Mouse (Mus musculus): Measurements from ENCODE around the gene Cyren. TPM values are rescaled to one million over a fixed set of nuclear protein-coding genes. Genes with fewer than 3 reads are reported as not detected.

Gene Cyren
- polyA plus RNA-seq, 1 experiment, result 23.2 TPM

DNA sequence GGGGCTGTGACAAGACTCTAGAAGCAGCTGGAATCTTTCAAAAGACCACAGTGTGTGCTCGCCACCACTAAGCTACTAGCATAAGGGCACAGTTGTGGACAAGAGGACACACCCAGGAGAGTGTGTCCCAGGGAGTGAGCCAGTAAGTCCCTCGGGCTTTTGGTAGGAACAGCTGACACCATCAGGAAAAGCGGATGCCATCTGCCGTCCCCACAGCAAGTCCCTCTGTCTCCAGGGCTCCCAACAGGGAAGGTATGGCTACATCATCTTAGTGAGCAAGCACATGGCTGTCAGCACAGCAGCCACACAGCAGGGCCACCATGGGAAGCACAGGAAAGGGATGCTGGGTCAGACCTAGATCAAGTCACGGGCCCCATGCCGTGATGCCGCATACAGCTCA, 17.7 kb upstream of the Cyren start:
- TF ChIP-seq POLR2A (IDR thresholded peaks at IDR 0.05; ENCODE audit: borderline replicate concordance, control insufficient read depth, low read depth, low read length), result no peak
- TF ChIP-seq CTCF (IDR thresholded peaks at IDR 0.05; ENCODE audit: control insufficient read depth, insufficient read depth, low read length), result no peak
- H3K27ac ChIP-seq (ENCODE audit: control insufficient read depth, insufficient read depth, low read depth, low read length, poor library complexity), result no peak overlapping the region
- 94% methylated on average over 7 of the region's 7 CpGs for WGBS
- H3K4me1 ChIP-seq (ENCODE audit: control insufficient read depth, insufficient read depth, low read length), result no peaks in the 10 kb centered on the region
- H3K4me3 ChIP-seq (replicated peaks; ENCODE audit: control insufficient read depth, low read depth, low read length), result no peak overlapping the region

DNA sequence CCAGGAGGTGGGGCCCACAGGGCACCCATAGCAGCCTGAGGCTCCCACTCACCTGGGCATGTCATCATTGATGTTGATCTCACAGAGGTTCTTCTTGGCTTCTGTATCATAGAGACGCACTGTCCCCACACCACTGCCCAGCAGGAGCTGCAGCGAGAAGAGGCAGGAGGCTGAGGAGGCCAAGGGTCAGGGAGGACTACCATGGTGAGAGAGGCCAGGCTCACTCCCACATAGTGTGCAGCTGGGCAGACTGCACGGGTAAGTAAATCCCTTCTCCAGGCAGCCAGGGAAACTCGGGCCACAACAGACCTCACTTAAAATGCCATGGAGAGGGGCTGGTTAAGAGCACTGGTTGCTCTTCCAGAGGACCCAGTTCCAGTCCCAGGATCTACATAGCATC, 11.3 kb upstream of the Cyren start:
- WGBS, result 92% methylated on average over 4 of the region's 4 CpGs
- Histone ChIP-seq H3K4me1 (ENCODE audit: control insufficient read depth, insufficient read depth, low read length) (no peaks in the 10 kb centered on the region), H3K27ac (ENCODE audit: control insufficient read depth, insufficient read depth, low read depth, low read length, poor library complexity) (no peak overlapping the region), H3K4me3 (replicated peaks; ENCODE audit: control insufficient read depth, low read depth, low read length) (no peak overlapping the region)
- no peak for TF ChIP-seq POLR2A (IDR thresholded peaks at IDR 0.05; ENCODE audit: borderline replicate concordance, control insufficient read depth, low read depth, low read length)
- no peak for TF ChIP-seq CTCF (IDR thresholded peaks at IDR 0.05; ENCODE audit: control insufficient read depth, insufficient read depth, low read length)

DNA sequence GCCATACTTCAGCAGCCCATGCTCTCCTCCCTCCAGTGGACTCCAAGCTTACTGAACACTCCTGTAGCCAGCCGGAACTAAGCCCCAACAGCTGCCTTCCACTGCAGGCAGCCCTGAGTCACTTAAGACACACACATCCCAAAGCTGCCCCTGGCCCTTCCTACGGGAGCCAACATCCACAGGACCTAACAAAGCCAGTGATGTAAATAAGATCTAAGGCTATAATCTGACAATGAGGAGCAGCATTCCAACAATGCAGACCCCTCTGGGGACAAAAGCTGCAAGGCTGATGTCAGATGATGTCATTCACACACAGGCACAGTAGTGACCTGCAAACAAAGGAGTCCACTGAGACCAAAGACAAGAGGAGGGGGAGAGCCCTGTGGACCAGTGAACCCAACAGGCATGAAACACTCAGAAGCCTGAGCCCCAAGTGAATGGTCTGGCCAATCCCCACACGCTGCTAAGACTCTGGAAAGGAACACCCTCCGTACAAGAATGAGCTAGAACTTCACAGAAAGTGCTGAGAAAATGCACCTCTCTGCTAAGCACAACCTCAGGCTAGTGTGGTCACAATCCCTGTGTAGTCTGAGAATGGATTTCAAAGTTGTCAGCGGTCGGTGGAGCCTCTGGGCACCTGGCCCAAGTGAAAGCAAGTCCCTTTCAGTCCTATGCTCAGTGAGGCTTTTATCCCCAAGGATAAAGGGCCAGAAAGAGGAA, 9.4 kb upstream of the Cyren start:
- WGBS, result 90% methylated on average over 6 of the region's 6 CpGs
- Histone ChIP-seq H3K27ac (ENCODE audit: control insufficient read depth, insufficient read depth, low read depth, low read length, poor library complexity) (no peak overlapping the region), H3K4me3 (replicated peaks; ENCODE audit: control insufficient read depth, low read depth, low read length) (no peak overlapping the region), H3K4me1 (ENCODE audit: control insufficient read depth, insufficient read depth, low read length) (no peaks in the 10 kb centered on the region)
- TF ChIP-seq CTCF (IDR thresholded peaks at IDR 0.05; ENCODE audit: control insufficient read depth, insufficient read depth, low read length) (no peak), POLR2A (IDR thresholded peaks at IDR 0.05; ENCODE audit: borderline replicate concordance, control insufficient read depth, low read depth, low read length) (no peak)

DNA sequence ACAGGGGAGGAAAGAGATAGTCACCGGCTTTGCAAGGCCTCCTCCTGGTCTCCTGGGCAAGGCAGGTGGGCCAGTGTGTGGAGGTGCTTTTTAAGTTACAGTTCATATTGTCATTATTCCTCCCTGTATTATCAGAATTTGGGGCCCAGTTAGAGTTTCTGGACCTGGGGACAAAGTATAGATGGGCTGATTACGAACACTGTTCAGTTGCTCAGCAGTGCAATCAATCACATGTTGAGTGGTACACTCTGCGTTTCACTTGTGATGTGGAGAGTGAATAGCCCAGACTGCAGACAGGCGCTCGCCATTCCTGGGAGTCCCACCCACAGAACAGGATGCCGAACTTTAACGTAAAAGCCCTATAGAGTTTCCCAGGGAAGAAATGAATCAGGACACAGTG, 6.9 kb upstream of the Cyren start:
- 93% methylated on average over 7 of the region's 7 CpGs for WGBS
- H3K27ac ChIP-seq (ENCODE audit: control insufficient read depth, insufficient read depth, low read depth, low read length, poor library complexity), result no peak overlapping the region
- TF ChIP-seq POLR2A (IDR thresholded peaks at IDR 0.05; ENCODE audit: borderline replicate concordance, control insufficient read depth, low read depth, low read length) (no peak), CTCF (IDR thresholded peaks at IDR 0.05; ENCODE audit: control insufficient read depth, insufficient read depth, low read length) (no peak)
- no peaks in the 10 kb centered on the region for H3K4me1 ChIP-seq (ENCODE audit: control insufficient read depth, insufficient read depth, low read length)
- no peak overlapping the region for H3K4me3 ChIP-seq (replicated peaks; ENCODE audit: control insufficient read depth, low read depth, low read length)

DNA sequence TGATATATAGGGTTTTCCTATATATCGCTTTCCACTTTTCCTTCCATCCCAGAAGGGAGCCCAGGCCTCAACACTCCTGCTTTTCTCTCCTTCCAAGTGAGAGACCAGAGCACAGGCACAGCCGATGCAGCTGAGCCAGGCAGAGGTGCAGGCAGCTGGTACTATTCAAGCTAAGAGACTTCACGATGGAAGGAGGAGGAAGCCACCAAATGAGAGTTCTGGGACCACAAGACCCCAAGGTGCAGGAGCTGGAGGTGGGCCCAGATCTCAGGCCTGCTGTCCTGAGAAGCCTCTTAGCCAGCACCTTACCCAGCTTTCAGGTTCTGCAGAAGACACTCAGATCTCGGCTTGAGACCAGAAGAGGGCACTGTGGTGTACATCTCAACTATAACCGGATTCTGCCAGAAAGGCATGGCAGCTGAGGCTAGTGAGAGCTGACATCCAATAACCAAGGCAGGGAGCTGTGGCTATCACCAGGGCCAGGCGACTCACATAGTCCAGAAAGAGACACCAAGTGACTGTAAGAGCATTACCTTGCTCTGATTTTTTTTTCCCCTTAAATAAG, 2.1 kb upstream of the Cyren start:
- no peak overlapping the region for H3K4me3 ChIP-seq (replicated peaks; ENCODE audit: control insufficient read depth, low read depth, low read length)
- H3K4me1 ChIP-seq (ENCODE audit: control insufficient read depth, insufficient read depth, low read length), result peaks cover 7% of the 10 kb centered on the region; the same call in 1 of the 2 replicates
- H3K27ac ChIP-seq (ENCODE audit: control insufficient read depth, insufficient read depth, low read depth, low read length, poor library complexity), result no peak overlapping the region
- no peak for TF ChIP-seq POLR2A (IDR thresholded peaks at IDR 0.05; ENCODE audit: borderline replicate concordance, control insufficient read depth, low read depth, low read length)
- peak; percentile 30; the same call in 1 of the 2 replicates for TF ChIP-seq CTCF (IDR thresholded peaks at IDR 0.05; ENCODE audit: control insufficient read depth, insufficient read depth, low read length)
- WGBS, result 54% methylated on average over 6 of the region's 6 CpGs

DNA sequence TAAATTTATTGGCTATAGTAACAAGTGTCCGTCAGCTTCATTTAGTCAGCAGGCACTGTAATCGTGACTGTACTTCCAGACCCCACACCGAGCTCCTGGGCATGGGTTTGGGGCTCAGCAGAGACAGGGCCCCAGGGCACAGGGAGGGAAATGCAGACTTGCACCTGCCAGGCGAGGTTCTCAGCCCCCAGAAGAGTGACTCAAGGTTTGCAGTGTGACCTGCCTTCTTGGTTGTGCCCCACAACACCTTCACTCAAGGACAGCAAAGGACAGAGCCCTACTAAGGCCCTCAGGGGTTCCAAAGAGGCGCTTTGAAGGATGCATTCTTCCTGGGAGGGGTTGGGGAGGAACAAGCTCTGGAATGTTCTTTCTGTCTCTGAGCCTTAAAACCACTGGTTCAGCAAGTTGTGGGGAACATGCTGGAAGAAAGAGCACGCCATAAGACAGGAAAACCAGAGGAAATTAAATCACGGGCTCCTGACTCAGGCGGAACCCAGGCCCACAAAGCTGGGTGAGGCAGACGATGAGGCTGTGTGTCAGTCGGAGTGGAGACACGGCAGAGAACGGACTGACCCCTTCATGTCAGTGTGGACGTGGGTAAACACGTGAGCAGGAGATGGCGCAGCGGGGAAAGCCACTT, 1.4 kb upstream of the Cyren start:
- 86% methylated on average over 16 of the region's 16 CpGs for WGBS

DNA sequence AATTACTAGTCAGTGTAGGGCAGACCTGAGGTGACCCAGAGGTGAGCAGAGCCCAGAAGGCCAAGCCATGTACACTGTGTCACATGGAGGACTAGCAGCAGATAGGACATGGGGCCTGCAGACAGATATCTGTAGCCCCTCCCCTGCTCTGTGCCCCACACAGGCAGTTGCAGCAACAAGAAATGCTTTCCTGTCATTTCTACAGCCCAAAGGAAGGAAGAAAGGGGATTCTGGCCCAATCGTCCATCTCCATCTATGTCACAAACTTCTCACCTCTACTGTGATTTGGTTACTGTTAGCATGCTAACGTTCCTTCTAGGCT, 1.1 kb downstream of the Cyren start:
- 7% methylated on average over 2 of the region's 2 CpGs for WGBS
- peaks cover 11% of the 10 kb centered on the region for H3K4me1 ChIP-seq (ENCODE audit: control insufficient read depth, insufficient read depth, low read length)
- H3K27ac ChIP-seq (ENCODE audit: control insufficient read depth, insufficient read depth, low read depth, low read length, poor library complexity), result peak overlapping the region; percentile 87; the same call in 1 of the 2 replicates
- no peak for TF ChIP-seq POLR2A (IDR thresholded peaks at IDR 0.05; ENCODE audit: borderline replicate concordance, control insufficient read depth, low read depth, low read length)
- TF ChIP-seq CTCF (IDR thresholded peaks at IDR 0.05; ENCODE audit: control insufficient read depth, insufficient read depth, low read length), result no peak
- no peak overlapping the region for H3K4me3 ChIP-seq (replicated peaks; ENCODE audit: control insufficient read depth, low read depth, low read length)

More for the DNA sequence above, 1.4 kb upstream of the Cyren start:
- TF ChIP-seq POLR2A (IDR thresholded peaks at IDR 0.05; ENCODE audit: borderline replicate concordance, control insufficient read depth, low read depth, low read length) (no peak), CTCF (IDR thresholded peaks at IDR 0.05; ENCODE audit: control insufficient read depth, insufficient read depth, low read length) (no peak)
- no peak overlapping the region for H3K27ac ChIP-seq (ENCODE audit: control insufficient read depth, insufficient read depth, low read depth, low read length, poor library complexity)
- H3K4me1 ChIP-seq (ENCODE audit: control insufficient read depth, insufficient read depth, low read length), result peaks cover 11% of the 10 kb centered on the region
- H3K4me3 ChIP-seq (replicated peaks; ENCODE audit: control insufficient read depth, low read depth, low read length), result no peak overlapping the region

DNA sequence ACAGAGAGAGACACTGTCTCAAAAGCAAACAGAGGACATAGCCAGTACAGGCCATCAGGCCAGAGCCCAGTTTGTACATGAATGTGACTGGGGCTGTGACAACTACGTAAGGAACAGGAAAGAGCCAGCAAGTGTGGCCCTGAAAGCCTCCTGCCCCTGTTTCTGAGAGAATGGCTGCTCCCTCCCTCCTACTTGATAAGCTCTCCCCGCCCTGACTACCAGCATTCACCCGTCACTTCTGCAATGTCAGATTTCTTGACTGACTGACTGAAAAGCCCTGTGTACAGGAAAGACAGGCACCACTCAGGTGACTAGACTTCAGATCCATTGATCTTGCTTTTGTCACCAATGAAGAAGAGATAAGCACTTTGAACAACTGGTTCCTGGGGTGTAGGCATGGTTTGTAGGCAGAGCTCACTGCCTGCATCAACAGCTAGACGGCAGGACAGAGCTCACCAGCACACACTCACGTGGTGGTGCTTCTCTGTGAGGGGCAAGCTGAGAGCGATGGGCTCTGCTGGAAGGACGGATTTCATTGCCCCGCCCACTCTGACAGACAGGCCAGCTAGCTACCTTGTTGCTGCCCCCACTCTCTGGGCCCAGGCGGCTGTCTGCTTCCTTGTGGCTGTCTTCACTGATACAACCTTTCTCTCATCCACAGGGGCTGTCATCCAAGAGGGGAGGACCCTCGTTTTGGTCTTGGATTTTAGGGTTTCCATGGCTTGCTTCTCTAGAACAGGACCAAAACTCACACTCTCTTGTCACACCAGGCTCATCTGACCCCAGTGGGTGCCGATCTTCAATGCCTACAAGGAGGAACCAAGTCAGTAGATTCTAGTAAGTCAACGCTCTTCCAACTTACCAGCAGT, 1.7 kb downstream of the Cyren start:
- Histone ChIP-seq H3K4me3 (replicated peaks; ENCODE audit: control insufficient read depth, low read depth, low read length) (peak overlapping the region; percentile 18), H3K27ac (ENCODE audit: control insufficient read depth, insufficient read depth, low read depth, low read length, poor library complexity) (peak overlapping the region; percentile 87), H3K4me1 (ENCODE audit: control insufficient read depth, insufficient read depth, low read length) (peaks cover 11% of the 10 kb centered on the region)
- WGBS, result 29% methylated on average over 12 of the region's 12 CpGs
- TF ChIP-seq POLR2A (IDR thresholded peaks at IDR 0.05; ENCODE audit: borderline replicate concordance, control insufficient read depth, low read depth, low read length) (no peak), CTCF (IDR thresholded peaks at IDR 0.05; ENCODE audit: control insufficient read depth, insufficient read depth, low read length) (no peak)

All from bone marrow, adult 2 months (tissue).